Mouse (Mus musculus) limb, embryonic 10.5 days (tissue): Measurements from ENCODE around the gene Cage1. TPM values are rescaled to one million over a fixed set of nuclear protein-coding genes. Genes with fewer than 3 reads are reported as not detected.

Source experiments
- DNase-seq: peaks from one replicate; pipeline ENCODE4 v3.0.0-alpha.2; 2017; ENCODE audit warnings: low spot score
- H3K27ac ChIP-seq: fragments of 300-500 bp; sonication (generic); 2 replicates; pipeline ENCODE4 v1.5.1; 2016; ENCODE audit warnings: mild to moderate bottlenecking
- H3K27me3 ChIP-seq: fragments of 300-500 bp; sonication (generic); 2 replicates; pipeline ENCODE4 v1.6.1; 2016; ENCODE audit warnings: low read depth, mild to moderate bottlenecking; ENCODE audit not compliant: poor library complexity, severe bottlenecking
- H3K36me3 ChIP-seq: fragments of 300-500 bp; sonication (generic); 2 replicates; pipeline ENCODE4 v1.6.1; 2016; ENCODE audit warnings: mild to moderate bottlenecking, moderate library complexity
- H3K4me1 ChIP-seq: fragments of 300-500 bp; sonication (generic); 2 replicates; pipeline ENCODE4 v1.6.1; 2016
- H3K4me3 ChIP-seq: fragments of 300-500 bp; sonication (generic); 2 replicates; pipeline ENCODE4 v1.5.1; 2016; ENCODE audit warnings: mild to moderate bottlenecking, moderate library complexity
- H3K9me3 ChIP-seq: fragments of 300-500 bp; sonication (generic); replicated peaks from 2 replicates; pipeline ENCODE4 v1.6.1; 2016; ENCODE audit warnings: mild to moderate bottlenecking
- WGBS: fragments of 180-500 bp; shearing (Covaris S2); methylation state at CpG from one replicate; pipeline ENCODE4 v1.1.7; 2016; 5-methylcytosine and 5-hydroxymethylcytosine counted together
- polyA plus RNA-seq: library from polyadenylated mRNA; unstranded; fragments of >200 nt; fragmentation: Nextera tagmentation; extraction: Ambion mirVana; gene quantifications from 2 replicates; pipeline ENCODE4 v1.2.1, GENCODE M21; 2016

The Cage1 gene
- 0.78 and 0.96 TPM in 2 replicates for polyA plus RNA-seq

- H3K27me3 ChIP-seq: no peaks in the 10 kb centered on the region
- peak within 1 kb of the TSS; percentile 94 for H3K4me3 ChIP-seq
- peak within 1 kb of the TSS; percentile 85 for H3K27ac ChIP-seq
- peaks cover 31% of the 10 kb centered on the region for H3K36me3 ChIP-seq
- H3K4me1 ChIP-seq: peaks cover 18% of the 10 kb centered on the region
- under 1% methylated on average over 47 of the region's 47 CpGs for WGBS
- peak; percentile 99 for DNase-seq
- H3K9me3 ChIP-seq: no peaks in the 10 kb centered on the region
These were observed at the start of gene Cage1 for GRCm38 (mm10) chr13:38037044-38037687. Cage1 (minus strand) TSS chr13:38037069.

- H3K36me3 ChIP-seq: no peaks in the 10 kb centered on the region
- no peak overlapping the region for H3K4me3 ChIP-seq
- DNase-seq: no peak
- H3K27me3 ChIP-seq: no peaks in the 10 kb centered on the region
- 85% methylated on average over 7 of the region's 7 CpGs for WGBS
- H3K4me1 ChIP-seq: peaks cover 7% of the 10 kb centered on the region
- no peaks in the 10 kb centered on the region for H3K9me3 ChIP-seq
- H3K27ac ChIP-seq: no peak overlapping the region
These were observed 44.3 kb upstream of the Cage1 start for GRCm38 (mm10) chr13:38081161-38081560.

DNA sequence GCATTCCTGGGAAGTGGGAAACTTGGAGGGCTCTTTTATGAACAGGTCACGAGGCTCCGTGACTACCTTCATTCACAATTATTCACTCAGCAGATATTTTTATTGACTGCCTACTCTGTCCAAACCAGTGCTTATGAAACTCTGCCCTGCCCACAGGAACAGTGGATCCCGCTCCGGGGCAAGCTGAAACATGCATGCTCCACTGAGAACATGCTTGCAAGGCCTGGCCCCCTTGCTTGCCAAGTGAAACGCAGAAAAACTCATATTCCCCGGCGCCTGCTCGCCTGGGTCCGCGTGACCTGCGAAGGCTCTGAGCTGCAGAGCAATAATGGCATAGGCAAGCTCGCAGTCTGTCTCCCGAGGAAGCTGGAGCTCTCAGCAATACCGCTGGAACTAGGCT is 43.9 kb upstream of the Cage1 start:
- Histone ChIP-seq H3K4me1 (peaks cover 7% of the 10 kb centered on the region), H3K9me3 (no peaks in the 10 kb centered on the region), H3K36me3 (no peaks in the 10 kb centered on the region), H3K27ac (no peak overlapping the region), H3K4me3 (no peak overlapping the region), H3K27me3 (no peaks in the 10 kb centered on the region)
- WGBS: 84% methylated on average over 14 of the region's 14 CpGs
- DNase-seq: no peak

GRCm38 (mm10) chr13:38080014-38080413 is 43.1 kb upstream of the Cage1 start:
- DNase-seq: no peak
- no peak overlapping the region for H3K4me3 ChIP-seq
- H3K27ac ChIP-seq: no peak overlapping the region
- no peaks in the 10 kb centered on the region for H3K9me3 ChIP-seq
- H3K27me3 ChIP-seq: no peaks in the 10 kb centered on the region
- H3K36me3 ChIP-seq: no peaks in the 10 kb centered on the region
- H3K4me1 ChIP-seq: peaks cover 7% of the 10 kb centered on the region
- 46% methylated on average over 9 of the region's 9 CpGs for WGBS

DNA sequence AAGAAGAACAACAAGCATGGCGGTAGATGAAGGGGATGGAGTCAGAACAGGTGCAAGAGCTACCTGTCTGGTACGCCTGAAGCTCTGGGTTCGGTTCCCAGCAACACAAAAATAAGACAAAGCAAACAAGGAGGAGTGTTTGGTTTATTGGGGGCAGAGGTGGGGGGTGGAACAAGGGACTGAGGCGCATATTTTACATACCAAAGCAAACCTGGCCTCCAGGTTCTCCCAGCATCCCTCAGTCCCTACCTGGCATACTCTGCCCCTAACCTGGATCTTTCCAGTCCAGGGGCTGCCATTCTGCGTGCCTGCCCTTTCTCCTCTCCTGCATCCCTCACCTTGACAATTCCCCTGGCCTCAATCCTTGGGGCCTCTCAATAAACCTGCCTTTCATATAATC is 42.5 kb upstream of the Cage1 start:
- Histone ChIP-seq H3K4me3 (no peak overlapping the region), H3K27ac (no peak overlapping the region), H3K27me3 (no peaks in the 10 kb centered on the region), H3K4me1 (peaks cover 7% of the 10 kb centered on the region), H3K9me3 (no peaks in the 10 kb centered on the region), H3K36me3 (no peaks in the 10 kb centered on the region)
- WGBS: 72% methylated on average over 5 of the region's 5 CpGs
- no peak for DNase-seq

DNA sequence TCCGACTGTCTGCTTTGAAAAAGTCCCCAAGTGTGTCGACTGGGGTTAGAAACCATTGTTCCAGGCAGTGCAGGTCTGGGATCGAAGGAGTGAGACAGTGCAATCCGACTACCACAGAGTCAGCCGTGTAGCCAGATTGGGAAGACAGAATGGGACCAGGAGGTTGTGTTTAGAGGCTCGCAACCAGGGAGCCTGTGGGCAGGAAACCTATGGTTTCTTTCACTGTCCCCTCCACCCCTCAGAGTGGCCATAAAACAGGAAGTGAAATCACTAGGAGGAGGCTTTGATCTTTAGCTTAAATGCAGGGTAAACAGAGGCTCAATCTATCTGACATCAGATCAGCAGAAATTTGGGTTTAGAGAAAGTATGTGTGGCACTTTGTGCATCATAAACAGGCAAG is 42.0 kb upstream of the Cage1 start:
- no peak for DNase-seq
- H3K27me3 ChIP-seq: no peaks in the 10 kb centered on the region
- H3K27ac ChIP-seq: no peak overlapping the region
- WGBS: 44% methylated on average over 6 of the region's 6 CpGs
- H3K9me3 ChIP-seq: no peaks in the 10 kb centered on the region
- no peak overlapping the region for H3K4me3 ChIP-seq
- peaks cover 7% of the 10 kb centered on the region for H3K4me1 ChIP-seq
- H3K36me3 ChIP-seq: no peaks in the 10 kb centered on the region

DNA sequence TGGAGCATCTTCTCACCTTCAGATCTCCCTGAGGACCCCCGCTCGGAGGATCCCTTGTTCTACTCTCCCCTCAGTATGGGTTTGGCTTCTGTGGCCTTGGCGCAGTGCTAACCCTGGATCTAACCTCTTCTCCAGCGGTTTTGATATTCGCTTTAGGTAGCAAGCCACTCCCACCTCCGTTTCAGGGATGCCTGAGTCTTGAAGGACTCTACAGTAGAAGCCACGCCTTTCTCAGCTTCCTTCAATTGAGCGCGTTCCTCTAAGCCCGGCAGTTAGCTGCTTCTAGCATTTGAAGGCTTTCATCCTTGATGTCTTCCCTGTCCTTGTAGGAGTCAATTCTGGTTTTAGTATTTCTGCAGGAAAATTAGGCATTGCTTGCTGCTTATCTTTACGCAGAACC is 40.2 kb upstream of the Cage1 start:
- Histone ChIP-seq H3K4me3 (no peak overlapping the region), H3K4me1 (peaks cover 7% of the 10 kb centered on the region), H3K27ac (no peak overlapping the region), H3K27me3 (no peaks in the 10 kb centered on the region), H3K9me3 (no peaks in the 10 kb centered on the region), H3K36me3 (no peaks in the 10 kb centered on the region)
- no peak for DNase-seq
- WGBS: 20% methylated on average over 11 of the region's 11 CpGs

DNA sequence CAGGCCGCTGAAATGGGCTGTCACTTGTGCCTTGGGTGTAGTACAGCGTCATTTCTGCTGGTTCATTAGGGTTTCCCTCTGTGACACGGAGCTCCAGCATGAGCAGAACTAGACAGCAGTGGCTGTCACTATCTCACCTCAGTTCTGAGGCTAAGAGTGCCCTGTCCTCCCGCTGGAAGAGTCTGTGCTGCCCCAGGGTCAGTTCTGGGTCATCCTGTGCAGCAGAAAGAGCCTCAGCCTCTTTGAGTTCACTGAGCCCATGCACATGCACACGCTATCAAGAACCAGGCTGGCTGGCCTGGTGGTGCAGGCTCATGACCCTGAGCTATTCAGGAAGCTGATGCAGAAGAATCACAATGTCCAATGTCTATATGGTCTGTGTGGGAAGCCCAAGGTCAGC is 37.5 kb upstream of the Cage1 start:
- Histone ChIP-seq H3K4me1 (peaks cover 7% of the 10 kb centered on the region), H3K27ac (no peak overlapping the region)
- 31% methylated on average over 5 of the region's 5 CpGs for whole genome bisulfite sequencing

GRCm38 (mm10) chr13:38073374-38074307 is 36.8 kb upstream of the Cage1 start:
- WGBS: 70% methylated on average over 18 of the region's 18 CpGs
- Histone ChIP-seq H3K9me3 (no peaks in the 10 kb centered on the region), H3K4me3 (no peak overlapping the region), H3K27me3 (no peaks in the 10 kb centered on the region), H3K4me1 (peaks cover 7% of the 10 kb centered on the region), H3K36me3 (no peaks in the 10 kb centered on the region), H3K27ac (no peak overlapping the region)
- DNase-seq: no peak

More for the DNA sequence above, 37.5 kb upstream of the Cage1 start:
- H3K9me3 ChIP-seq: no peaks in the 10 kb centered on the region
- no peak for DNase-seq
- H3K27me3 ChIP-seq: no peaks in the 10 kb centered on the region
- no peaks in the 10 kb centered on the region for H3K36me3 ChIP-seq
- no peak overlapping the region for H3K4me3 ChIP-seq

DNA sequence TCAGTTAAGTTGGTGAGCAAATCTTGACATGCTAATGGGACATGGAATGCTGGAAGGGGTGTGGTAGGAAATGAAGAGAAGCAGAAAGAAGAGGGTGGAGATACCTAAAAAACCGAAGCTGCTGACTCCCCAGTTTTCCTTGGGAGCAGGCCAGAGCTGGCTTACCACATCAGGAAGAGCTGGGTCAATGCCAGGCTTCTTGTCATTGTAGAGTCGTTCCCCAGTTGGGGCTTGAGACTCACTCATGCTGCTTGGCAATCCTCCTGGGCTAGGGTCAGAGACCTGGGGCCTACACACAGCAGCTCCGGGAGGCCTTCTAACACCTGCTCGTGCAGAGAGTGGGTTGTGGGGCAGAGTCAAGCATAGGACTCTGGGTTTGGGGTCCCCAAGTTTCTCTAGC is 34.1 kb upstream of the Cage1 start:
- H3K4me3 ChIP-seq: no peak overlapping the region
- no peaks in the 10 kb centered on the region for H3K4me1 ChIP-seq
- DNase-seq: no peak
- no peaks in the 10 kb centered on the region for H3K9me3 ChIP-seq
- 91% methylated on average over 4 of the region's 4 CpGs for WGBS
- no peaks in the 10 kb centered on the region for H3K27me3 ChIP-seq
- no peak overlapping the region for H3K27ac ChIP-seq
- H3K36me3 ChIP-seq: no peaks in the 10 kb centered on the region

- 69% methylated on average over 11 of the region's 11 CpGs for WGBS
- Histone ChIP-seq H3K4me3 (no peak overlapping the region), H3K27me3 (no peaks in the 10 kb centered on the region), H3K36me3 (peaks cover 36% of the 10 kb centered on the region), H3K27ac (no peak overlapping the region), H3K4me1 (no peaks in the 10 kb centered on the region), H3K9me3 (no peaks in the 10 kb centered on the region)
- peak; percentile 55 for DNase-seq
These were observed 28.2 kb upstream of the Cage1 start for GRCm38 (mm10) chr13:38064854-38065663.

GRCm38 (mm10) chr13:38062678-38063077 is 25.8 kb upstream of the Cage1 start:
- DNase-seq: no peak
- no peaks in the 10 kb centered on the region for H3K4me1 ChIP-seq
- H3K27me3 ChIP-seq: no peaks in the 10 kb centered on the region
- no peak overlapping the region for H3K27ac ChIP-seq
- 93% methylated on average over 11 of the region's 11 CpGs for WGBS
- H3K36me3 ChIP-seq: peaks cover 60% of the 10 kb centered on the region
- no peak overlapping the region for H3K4me3 ChIP-seq
- no peaks in the 10 kb centered on the region for H3K9me3 ChIP-seq
